Comparison of ENCODE assay signal across 8 mouse cellular contexts in genomic region chr2:112215977-112216376, GRCm38 (mm10). TPM values are rescaled to one million over a fixed set of nuclear protein-coding genes. Genes with fewer than 3 reads are reported as not detected.
DNase-seq lines count a peak whose midpoint lies in the region; ATAC-seq and TF ChIP-seq lines count a peak whose summit lies in the region.

No protein-coding gene starts in this region.

- peak; percentile 30 for DNase-seq in heart, postnatal 0 days (ENCODE audit: low spot score)
- DNase-seq in heart, postnatal 25 days (ENCODE audit: low spot score) = no peak
- peak; percentile 16 to 25 for DNase-seq in B cell, adult 2 months
- DNase-seq in hindbrain, postnatal 0 days (ENCODE audit: low spot score) = peak; percentile 76
- no peak for DNase-seq in spleen, postnatal 10 days (ENCODE audit: low spot score in 2 of 2)

- H3K27ac ChIP-seq in heart, postnatal 0 days (ENCODE audit: low read depth) = no peak overlapping the region
- H3K27ac ChIP-seq in hindbrain, postnatal 0 days = no peak overlapping the region
- H3K27ac ChIP-seq in midbrain, embryonic 15.5 days = no peak overlapping the region

- peak; percentile 62 for TF ChIP-seq CTCF in heart, postnatal 0 days (IDR thresholded peaks at IDR 0.05; ENCODE audit: low read depth)
- TF ChIP-seq CTCF in hindbrain, postnatal 0 days (IDR thresholded peaks at IDR 0.05; ENCODE audit: low read depth) = peak; percentile 79

- no peaks in the 10 kb centered on the region for H3K27me3 ChIP-seq in heart, postnatal 0 days (ENCODE audit: control insufficient read depth, insufficient read depth, low read length)
- H3K27me3 ChIP-seq in hindbrain, postnatal 0 days (ENCODE audit: insufficient read depth, low read length) = no peaks in the 10 kb centered on the region
- no peaks in the 10 kb centered on the region for H3K27me3 ChIP-seq in midbrain, embryonic 15.5 days (replicated peaks)

- H3K9me3 ChIP-seq in heart, postnatal 0 days (replicated peaks; ENCODE audit: control insufficient read depth, low read length) = no peaks in the 10 kb centered on the region
- no peaks in the 10 kb centered on the region for H3K9me3 ChIP-seq in hindbrain, postnatal 0 days (ENCODE audit: low read length)
- H3K9me3 ChIP-seq in midbrain, embryonic 15.5 days = no peaks in the 10 kb centered on the region

- 11% methylated on average over 1 of the region's 1 CpGs for WGBS in heart, postnatal 0 days
- WGBS in hindbrain, postnatal 0 days = 3% methylated on average over 1 of the region's 1 CpGs
- 7% methylated on average over 1 of the region's 1 CpGs for WGBS in midbrain, embryonic 15.5 days

- H3K4me3 ChIP-seq in heart, postnatal 0 days (ENCODE audit: low read depth, low read length) = no peak overlapping the region
- H3K4me3 ChIP-seq in hindbrain, postnatal 0 days (ENCODE audit: low read length) = no peak overlapping the region
- H3K4me3 ChIP-seq in midbrain, embryonic 15.5 days = no peak overlapping the region

- ATAC-seq in heart, postnatal 0 days (ENCODE audit: insufficient read depth, low read depth) = no peak
- peak; percentile 65 for ATAC-seq in activated CD4-positive, CD25-positive, alpha-beta regulatory T cell, adult 4 months
- ATAC-seq in hindbrain, postnatal 0 days = 0 out of 2 replicates have a peak, but pooled peaks have one; percentile 70
- ATAC-seq in midbrain, embryonic 15.5 days (replicated peaks) = peak; percentile 75
- ATAC-seq in erythroid progenitor cell, adult 5-6 weeks (replicated peaks; ENCODE audit: low FRiP score, poor library complexity, severe bottlenecking) = no peak

- H3K36me3 ChIP-seq in heart, postnatal 0 days (replicated peaks; ENCODE audit: control insufficient read depth, insufficient read depth, low read length) = no peaks in the 10 kb centered on the region
- H3K36me3 ChIP-seq in hindbrain, postnatal 0 days (ENCODE audit: insufficient read depth, low read length) = no peaks in the 10 kb centered on the region
- H3K36me3 ChIP-seq in midbrain, embryonic 15.5 days (replicated peaks) = no peaks in the 10 kb centered on the region

- no peaks in the 10 kb centered on the region for H3K4me1 ChIP-seq in heart, postnatal 0 days (ENCODE audit: control insufficient read depth, insufficient read depth)
- no peaks in the 10 kb centered on the region for H3K4me1 ChIP-seq in hindbrain, postnatal 0 days (ENCODE audit: insufficient read depth, low read length)
- no peaks in the 10 kb centered on the region for H3K4me1 ChIP-seq in midbrain, embryonic 15.5 days

- no peak overlapping the region for H3K9ac ChIP-seq in heart, postnatal 0 days (replicated peaks; ENCODE audit: low read depth, low read length)
- H3K9ac ChIP-seq in hindbrain, postnatal 0 days (replicated peaks; ENCODE audit: low read length) = no peak overlapping the region
- no peak overlapping the region for H3K9ac ChIP-seq in midbrain, embryonic 15.5 days

- intact Hi-C loops in heart, postnatal 25 days (cut with DNase I) = loop anchor here (2.0 kb wide), 1 partner anchor 19 kb away; no protein-coding TSS in a partner anchor

- TF ChIP-seq EP300 in heart, postnatal 0 days (IDR thresholded peaks at IDR 0.05; ENCODE audit: low read depth) = no peak

- no peak overlapping the region for H3K4me2 ChIP-seq in heart, postnatal 0 days (ENCODE audit: low read depth, low read length)
- no peak overlapping the region for H3K4me2 ChIP-seq in hindbrain, postnatal 0 days (ENCODE audit: low read depth, low read length)
- H3K4me2 ChIP-seq in midbrain, embryonic 15.5 days = no peak overlapping the region

RNA-seq across cellular contexts. Expression of gene Lpcat4, which starts 23.3 kb away (rescaled TPM):
- total RNA-seq in heart, postnatal 0 days (2014; rRNA removed; ENCODE audit: low replicate concordance) = 5.0 and 10.0 TPM in 2 replicates
- polyA plus RNA-seq in heart, postnatal 0 days (2015; fragmentation: Nextera tagmentation; extraction: Ambion mirVana) = 3.1 and 3.6 TPM in 2 replicates
- total RNA-seq in heart, postnatal 25 days (2021) = 1 to 10 TPM; 2.6 to 3.3 TPM
- polyA plus RNA-seq in activated CD4-positive, CD25-positive, alpha-beta regulatory T cell, adult 4 months (2017; shearing (Covaris generic)) = 10 to 100 TPM; 25.3 to 33.5 TPM
- 21.3 and 44.7 TPM in 2 replicates for total RNA-seq in hindbrain, postnatal 0 days (2014; rRNA removed)
- polyA plus RNA-seq in hindbrain, postnatal 0 days (2015; fragmentation: Nextera tagmentation; extraction: Ambion mirVana) = 20.8 and 22.8 TPM in 2 replicates
- polyA plus RNA-seq in midbrain, embryonic 15.5 days (2015; fragmentation: Nextera tagmentation; extraction: Ambion mirVana) = 21.9 and 26.0 TPM in 2 replicates
- total RNA-seq in erythroid progenitor cell, adult 5-6 weeks (2015; ENCODE audit: low replicate concordance) = 2.5 and 5.0 TPM in 2 replicates
- 0.39 TPM in 1 of 2 replicates, not detected in the other for total RNA-seq in erythroid progenitor cell, adult 5-6 weeks (2017; ENCODE audit: low replicate concordance)

RNA-seq across cellular contexts. Expression of gene Nutm1, which starts 43.1 kb away (rescaled TPM):
- total RNA-seq in heart, postnatal 0 days (2014; rRNA removed; ENCODE audit: low replicate concordance) = not detected in 2 replicates
- not detected in 2 replicates for polyA plus RNA-seq in heart, postnatal 0 days (2015; fragmentation: Nextera tagmentation; extraction: Ambion mirVana)
- not detected for total RNA-seq in heart, postnatal 25 days (2021)
- not detected for polyA plus RNA-seq in activated CD4-positive, CD25-positive, alpha-beta regulatory T cell, adult 4 months (2017; shearing (Covaris generic))
- total RNA-seq in hindbrain, postnatal 0 days (2014; rRNA removed) = 0.05 TPM in 1 of 2 replicates, not detected in the other
- 0.06 and 0.11 TPM in 2 replicates for polyA plus RNA-seq in hindbrain, postnatal 0 days (2015; fragmentation: Nextera tagmentation; extraction: Ambion mirVana)
- polyA plus RNA-seq in midbrain, embryonic 15.5 days (2015; fragmentation: Nextera tagmentation; extraction: Ambion mirVana) = not detected in 2 replicates
- total RNA-seq in erythroid progenitor cell, adult 5-6 weeks (2015; ENCODE audit: low replicate concordance) = not detected in 2 replicates
- not detected in 2 replicates for total RNA-seq in erythroid progenitor cell, adult 5-6 weeks (2017; ENCODE audit: low replicate concordance)

RNA-seq across cellular contexts. Expression of gene Nop10, which starts 45.7 kb away (rescaled TPM):
- 95.5 and 125 TPM in 2 replicates for total RNA-seq in heart, postnatal 0 days (2014; rRNA removed; ENCODE audit: low replicate concordance)
- polyA plus RNA-seq in heart, postnatal 0 days (2015; fragmentation: Nextera tagmentation; extraction: Ambion mirVana) = 148 and 154 TPM in 2 replicates
- total RNA-seq in heart, postnatal 25 days (2021) = 10 to 100 TPM; 62.2 to 64.3 TPM
- polyA plus RNA-seq in activated CD4-positive, CD25-positive, alpha-beta regulatory T cell, adult 4 months (2017; shearing (Covaris generic)) = 100 to 1,000 TPM; 171 to 211 TPM
- 61.0 and 115 TPM in 2 replicates for total RNA-seq in hindbrain, postnatal 0 days (2014; rRNA removed)
- polyA plus RNA-seq in hindbrain, postnatal 0 days (2015; fragmentation: Nextera tagmentation; extraction: Ambion mirVana) = 177 and 183 TPM in 2 replicates
- polyA plus RNA-seq in midbrain, embryonic 15.5 days (2015; fragmentation: Nextera tagmentation; extraction: Ambion mirVana) = 153 and 158 TPM in 2 replicates
- 23.5 and 32.4 TPM in 2 replicates for total RNA-seq in erythroid progenitor cell, adult 5-6 weeks (2015; ENCODE audit: low replicate concordance)
- total RNA-seq in erythroid progenitor cell, adult 5-6 weeks (2017; ENCODE audit: low replicate concordance) = 12.3 and 16.3 TPM in 2 replicates

RNA-seq across cellular contexts. Expression of gene Slc12a6, which starts 49.6 kb away (rescaled TPM):
- 42.8 and 48.1 TPM in 2 replicates for total RNA-seq in heart, postnatal 0 days (2014; rRNA removed; ENCODE audit: low replicate concordance)
- 6.5 and 7.2 TPM in 2 replicates for polyA plus RNA-seq in heart, postnatal 0 days (2015; fragmentation: Nextera tagmentation; extraction: Ambion mirVana)
- 10 to 100 TPM; 34.9 to 37.3 TPM for total RNA-seq in heart, postnatal 25 days (2021)
- 10 to 100 TPM; 47.9 to 48.7 TPM for polyA plus RNA-seq in activated CD4-positive, CD25-positive, alpha-beta regulatory T cell, adult 4 months (2017; shearing (Covaris generic))
- total RNA-seq in hindbrain, postnatal 0 days (2014; rRNA removed) = 55.5 and 68.2 TPM in 2 replicates
- 12.6 and 13.6 TPM in 2 replicates for polyA plus RNA-seq in hindbrain, postnatal 0 days (2015; fragmentation: Nextera tagmentation; extraction: Ambion mirVana)
- polyA plus RNA-seq in midbrain, embryonic 15.5 days (2015; fragmentation: Nextera tagmentation; extraction: Ambion mirVana) = 19.4 and 21.2 TPM in 2 replicates
- 52.8 and 57.7 TPM in 2 replicates for total RNA-seq in erythroid progenitor cell, adult 5-6 weeks (2015; ENCODE audit: low replicate concordance)
- 42.4 and 70.9 TPM in 2 replicates for total RNA-seq in erythroid progenitor cell, adult 5-6 weeks (2017; ENCODE audit: low replicate concordance)

RNA-seq across cellular contexts. Expression of gene Gm21985, which starts 50.1 kb away (rescaled TPM):
- not detected in 2 replicates for total RNA-seq in heart, postnatal 0 days (2014; rRNA removed; ENCODE audit: low replicate concordance)
- not detected in 2 replicates for polyA plus RNA-seq in heart, postnatal 0 days (2015; fragmentation: Nextera tagmentation; extraction: Ambion mirVana)
- under 1 TPM; 0.55 to 0.59 TPM for total RNA-seq in heart, postnatal 25 days (2021)
- polyA plus RNA-seq in activated CD4-positive, CD25-positive, alpha-beta regulatory T cell, adult 4 months (2017; shearing (Covaris generic)) = not detected
- not detected in 2 replicates for total RNA-seq in hindbrain, postnatal 0 days (2014; rRNA removed)
- not detected in 2 replicates for polyA plus RNA-seq in hindbrain, postnatal 0 days (2015; fragmentation: Nextera tagmentation; extraction: Ambion mirVana)
- polyA plus RNA-seq in midbrain, embryonic 15.5 days (2015; fragmentation: Nextera tagmentation; extraction: Ambion mirVana) = not detected in 2 replicates
- total RNA-seq in erythroid progenitor cell, adult 5-6 weeks (2015; ENCODE audit: low replicate concordance) = 1.4 TPM in 1 of 2 replicates, not detected in the other
- total RNA-seq in erythroid progenitor cell, adult 5-6 weeks (2017; ENCODE audit: low replicate concordance) = 1.3 and 9.0 TPM in 2 replicates

Comparison
In these comparisons a context has a peak if more than half of its experiments do, and no peak if none do; other contexts are left out.
1. DNase-seq: peak in heart, postnatal 0 days (single experiment), B cell, adult 2 months (2 of 2) and hindbrain, postnatal 0 days (single experiment); none in heart, postnatal 25 days (single experiment) and spleen, postnatal 10 days (0 of 2).
2. ATAC-seq: peak in activated CD4-positive, CD25-positive, alpha-beta regulatory T cell, adult 4 months (single experiment), hindbrain, postnatal 0 days (single experiment) and midbrain, embryonic 15.5 days (single experiment); none in heart, postnatal 0 days (single experiment) and erythroid progenitor cell, adult 5-6 weeks (single experiment).